Mouse (Mus musculus): ENCODE measurements around the gene Cphx1. TPM values are rescaled to one million over a fixed set of nuclear protein-coding genes. Genes with fewer than 3 reads are reported as not detected.
"Not testable (repeated sequence)": the region's sequence is repeated elsewhere in the genome, so short reads cannot be mapped to it uniquely, and the experiment has no call there.

Gene Cphx1
- polyA plus RNA-seq, 1 experiment from 2014 or later = not detected

- H3K9me3 ChIP-seq; H3K4me1 ChIP-seq (replicated peaks); H3K36me3 ChIP-seq; H3K27me3 ChIP-seq: not testable (repeated sequence)
- peak within 1 kb of the TSS; percentile 61; the same call in 1 of the 2 replicates for H3K9ac ChIP-seq
- H3K4me2 ChIP-seq = peak within 1 kb of the TSS; percentile 43
- no CpG with 5 or more reads among the region's 25 CpGs for WGBS
- peak; percentile 92 for ATAC-seq (ENCODE audit: low FRiP score)
- H3K4me3 ChIP-seq = peak within 1 kb of the TSS; percentile 31
- peak within 1 kb of the TSS; percentile 94 for H3K27ac ChIP-seq
Measured at GRCm38 (mm10) chr14:25978371-25979241, 40.5 kb downstream of the Cphx1 start, which contains the start of gene Duxbl1. Duxbl1 (plus strand) TSS chr14:25978577.

GRCm38 (mm10) chr14:25979242-25979941 lies 41.3 kb downstream of the Cphx1 start:
- not testable (repeated sequence) for H3K4me1 ChIP-seq (replicated peaks); H3K9me3 ChIP-seq; H3K36me3 ChIP-seq; H3K27me3 ChIP-seq
- ATAC-seq (ENCODE audit: low FRiP score) = peak; percentile 73
- 0% methylated on average over 7 of the region's 13 CpGs for WGBS
- Histone ChIP-seq H3K9ac (peak overlapping the region; percentile 61; the same call in 1 of the 2 replicates), H3K4me3 (peak overlapping the region; percentile 31), H3K4me2 (peak overlapping the region; percentile 43), H3K27ac (peak overlapping the region; percentile 94)

- WGBS = 79% methylated on average over 5 of the region's 9 CpGs
- not testable (repeated sequence) for H3K4me2 ChIP-seq; H3K4me1 ChIP-seq (replicated peaks); H3K9ac ChIP-seq; H3K9me3 ChIP-seq; H3K4me3 ChIP-seq; H3K27me3 ChIP-seq; ATAC-seq (ENCODE audit: low FRiP score); H3K36me3 ChIP-seq; H3K27ac ChIP-seq
Measured at GRCm38 (mm10) chr14:25981880-25982279, 43.8 kb downstream of the Cphx1 start.

Other genes starting within 250 kb of the Cphx1 start
- 28.0 and 32.0 TPM in 2 replicates for gene Ppif, start 244.2 kb upstream of the Cphx1 start, polyA plus RNA-seq (2015; fragmentation: Nextera tagmentation; extraction: Ambion mirVana)
- 11.9 and 12.2 TPM in 2 replicates for gene Zcchc24, start 169.3 kb upstream of the Cphx1 start, polyA plus RNA-seq (2015; fragmentation: Nextera tagmentation; extraction: Ambion mirVana)
- gene Anxa11, start 96.1 kb upstream of the Cphx1 start, polyA plus RNA-seq (2015; fragmentation: Nextera tagmentation; extraction: Ambion mirVana) = 3.1 and 3.4 TPM in 2 replicates
- gene Plac9a, start 35.2 kb upstream of the Cphx1 start, polyA plus RNA-seq (2015; fragmentation: Nextera tagmentation; extraction: Ambion mirVana) = not detected in 2 replicates
- gene Tmem254a, start 10.6 kb upstream of the Cphx1 start, polyA plus RNA-seq (2015; fragmentation: Nextera tagmentation; extraction: Ambion mirVana) = 2.9 and 3.0 TPM in 2 replicates
- 4.9 and 5.7 TPM in 2 replicates for gene Duxbl1, start 40.3 kb downstream of the Cphx1 start, polyA plus RNA-seq (2015; fragmentation: Nextera tagmentation; extraction: Ambion mirVana)
- 2.9 and 4.7 TPM in 2 replicates for gene Gm9780, start 104.4 kb downstream of the Cphx1 start, polyA plus RNA-seq (2015; fragmentation: Nextera tagmentation; extraction: Ambion mirVana)
- 17.8 and 29.5 TPM in 2 replicates for gene Tmem254c, start 129.1 kb downstream of the Cphx1 start, polyA plus RNA-seq (2015; fragmentation: Nextera tagmentation; extraction: Ambion mirVana)
- not detected in 2 replicates for gene Cphx2, start 143.2 kb downstream of the Cphx1 start, polyA plus RNA-seq (2015; fragmentation: Nextera tagmentation; extraction: Ambion mirVana)
- gene Cphx3, start 144.0 kb downstream of the Cphx1 start, polyA plus RNA-seq (2015; fragmentation: Nextera tagmentation; extraction: Ambion mirVana) = not detected in 2 replicates
- 1.5 TPM in 1 of 2 replicates, not detected in the other for gene Duxbl2, start 180.0 kb downstream of the Cphx1 start, polyA plus RNA-seq (2015; fragmentation: Nextera tagmentation; extraction: Ambion mirVana)
- gene Plac9b, start 244.2 kb downstream of the Cphx1 start, polyA plus RNA-seq (2015; fragmentation: Nextera tagmentation; extraction: Ambion mirVana) = 4.9 and 8.4 TPM in 2 replicates

Data from hindbrain, embryonic 13.5 days (tissue).